Mouse (Mus musculus): ENCODE measurements around the gene Scfd2.

DNA sequence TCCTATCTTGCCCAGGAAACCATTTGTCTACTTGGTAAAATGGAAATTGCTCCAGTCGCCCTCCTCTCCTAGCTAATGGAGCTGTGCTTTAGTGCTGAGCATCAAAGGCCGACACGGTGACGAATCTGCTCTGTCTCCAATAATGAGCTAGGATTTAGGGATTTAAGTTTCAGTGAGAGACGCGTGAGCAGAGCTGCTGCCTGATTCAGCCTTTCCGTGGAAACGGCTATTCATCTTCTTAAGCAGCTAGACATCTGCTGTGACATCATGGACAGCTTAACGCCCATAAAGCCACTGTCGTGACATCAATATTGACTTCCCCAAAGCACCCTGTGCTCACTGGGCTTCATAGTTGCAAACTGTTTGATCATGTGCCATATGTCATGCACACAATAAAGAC, 351.3 kb downstream of the Scfd2 start:
- no peak for TF ChIP-seq CTCF (IDR thresholded peaks at IDR 0.05; ENCODE audit: low read depth)
- TF ChIP-seq EP300 (IDR thresholded peaks at IDR 0.05; ENCODE audit: low read depth), result no peak

Measured in liver, postnatal 0 days (tissue).